Mouse (Mus musculus): ENCODE data around the gene B020004J07Rik. TPM values are rescaled to one million over a fixed set of nuclear protein-coding genes. Genes with fewer than 3 reads are reported as not detected.
A peak's percentile ranks its signal among the peaks of the same experiment; 100 is the strongest.
"Not testable (repeated sequence)": the region's sequence is repeated elsewhere in the genome, so short reads cannot be mapped to it uniquely, and the experiment has no call there.

Gene B020004J07Rik
- total RNA-seq (2021), result not detected
- long read RNA-seq, experiment 1, result 0 reads
- long read RNA-seq, experiment 2, result 0 reads

- DNase-seq (ENCODE audit: low spot score in 2 of 2); intact Hi-C loops (cut with DNase I): not testable (repeated sequence)
Observed at GRCm38 (mm10) chr4:101843923-101844322, at the start of gene B020004J07Rik. B020004J07Rik (minus strand) TSS chr4:101844023.

- intact Hi-C loops (cut with DNase I), result no loop called here
- no peak for DNase-seq (ENCODE audit: low spot score in 2 of 2)
Observed at GRCm38 (mm10) chr4:101889377-101889776, 45.6 kb upstream of the B020004J07Rik start.

- intact Hi-C loops (cut with DNase I), result no loop called here
- DNase-seq (ENCODE audit: low spot score in 2 of 2), result no peak
Observed at GRCm38 (mm10) chr4:101883641-101884040, 39.8 kb upstream of the B020004J07Rik start.

- DNase-seq (ENCODE audit: low spot score in 2 of 2); intact Hi-C loops (cut with DNase I): not testable (repeated sequence)
Observed at GRCm38 (mm10) chr4:101875687-101876086, 31.9 kb upstream of the B020004J07Rik start.

GRCm38 (mm10) chr4:101872031-101872430, 28.2 kb upstream of the B020004J07Rik start:
- intact Hi-C loops (cut with DNase I); DNase-seq (ENCODE audit: low spot score in 2 of 2): not testable (repeated sequence)

GRCm38 (mm10) chr4:101862289-101862688, 18.5 kb upstream of the B020004J07Rik start:
- DNase-seq (ENCODE audit: low spot score in 2 of 2), result no peak
- intact Hi-C loops (cut with DNase I), result loop anchor here (5.0 kb wide), 1 partner anchor 135 kb away; no protein-coding TSS in a partner anchor

GRCm38 (mm10) chr4:101860873-101861272, 17.1 kb upstream of the B020004J07Rik start:
- peak; percentile 60 to 88 for DNase-seq (ENCODE audit: low spot score in 2 of 2)
- intact Hi-C loops (cut with DNase I), result loop anchor here (5.0 kb wide), 1 partner anchor 136 kb away; no protein-coding TSS in a partner anchor

GRCm38 (mm10) chr4:101850908-101851307, 7.1 kb upstream of the B020004J07Rik start:
- DNase-seq (ENCODE audit: low spot score in 2 of 2), result no peak
- intact Hi-C loops (cut with DNase I), result no loop called here

Other genes with a start within 250 kb of the B020004J07Rik start
- 10 to 100 TPM; 28.7 to 29.6 TPM for gene Leprot, start 196.3 kb downstream of the B020004J07Rik start, total RNA-seq (2021)
- gene Lepr, start 126.6 kb downstream of the B020004J07Rik start, total RNA-seq (2021), result 1 to 10 TPM; 4.3 to 4.6 TPM
- not detected for gene C130073F10Rik, start 49.8 kb upstream of the B020004J07Rik start, total RNA-seq (2021)
- gene Gm12800, start 65.1 kb upstream of the B020004J07Rik start, total RNA-seq (2021), result not detected
- gene Gm12794, start 96.4 kb upstream of the B020004J07Rik start, total RNA-seq (2021), result not detected
- not detected for gene Gm12790, start 137.0 kb upstream of the B020004J07Rik start, total RNA-seq (2021)
- gene Gm12789, start 142.6 kb upstream of the B020004J07Rik start, total RNA-seq (2021), result not detected
- 100 to 1,000 TPM; 101 to 102 TPM for gene Pde4b, start 243.5 kb upstream of the B020004J07Rik start, total RNA-seq (2021)